Mouse (Mus musculus) heart, adult 2 months (tissue): Measurements from ENCODE around the gene Galns. TPM values are rescaled to one million over a fixed set of nuclear protein-coding genes. Genes with fewer than 3 reads are reported as not detected.

Source experiments
- DNase-seq, 2 experiments: peaks; one replicate each; pipeline ENCODE4 v3.0.0; 2021
- H3K27ac ChIP-seq: fragments of 200-600 bp; 2 replicates; pipeline ENCODE4 v1.8.1; 2022
- H3K27me3 ChIP-seq: fragments of 200-500 bp; 2 replicates; pipeline ENCODE4 v1.6.1; 2012; ENCODE audit warnings: mild to moderate bottlenecking, low read length, inconsistent platforms, mixed read lengths; ENCODE audit not compliant: control insufficient read depth, insufficient read depth
- H3K36me3 ChIP-seq: fragments of 200-500 bp; 2 replicates; pipeline ENCODE4 v1.6.1; 2012; ENCODE audit warnings: low read length, inconsistent platforms; ENCODE audit not compliant: control insufficient read depth, insufficient read depth
- H3K4me1 ChIP-seq: fragments of 200-500 bp; 2 replicates; pipeline ENCODE4 v1.6.1; 2011; ENCODE audit warnings: low read length; ENCODE audit not compliant: control insufficient read depth, insufficient read depth
- H3K4me3 ChIP-seq: fragments of 200-600 bp; 2 replicates; pipeline ENCODE4 v1.8.1; 2022
- H3K79me2 ChIP-seq: fragments of 200-500 bp; replicated peaks from 2 replicates; pipeline ENCODE4 v1.6.1; 2012; ENCODE audit warnings: mild to moderate bottlenecking, inconsistent platforms, low read length, moderate library complexity, mixed read lengths; ENCODE audit not compliant: control insufficient read depth, insufficient read depth
- H3K9ac ChIP-seq: fragments of 200-500 bp; 2 replicates; pipeline ENCODE4 v1.6.1; 2012; ENCODE audit warnings: low read depth, mild to moderate bottlenecking, control low read depth, inconsistent platforms, low read length, mixed read lengths
- CTCF ChIP-seq: fragments of 200-600 bp; IDR thresholded peaks from 2 replicates; pipeline ENCODE4 v1.8.1; 2022; ENCODE audit warnings: antibody characterized with exemption, mild to moderate bottlenecking, moderate library complexity
- EP300 ChIP-seq: fragments of 200-500 bp; IDR thresholded peaks from 2 replicates; pipeline ENCODE4 v1.6.1; 2011; ENCODE audit warnings: low read depth, low read length, control low read depth; ENCODE audit not compliant: insufficient read depth
- POLR2A ChIP-seq: fragments of 200-500 bp; IDR thresholded peaks from 2 replicates; pipeline ENCODE4 v1.6.1; 2011; ENCODE audit warnings: mild to moderate bottlenecking, low read depth, low read length, control low read depth; ENCODE audit not compliant: insufficient read depth
- WGBS: fragments of 180-500 bp; shearing (Covaris S2); methylation state at CpG from one replicate; pipeline ENCODE4 v1.1.7; 2018; 5-methylcytosine and 5-hydroxymethylcytosine counted together
- intact Hi-C: fragments of 180-260 bp; cut with DNase I; formaldehyde crosslinking; loops from one replicate; pipeline ENCODE4 v1.15.1; 2025
- polyA plus RNA-seq: library from polyadenylated mRNA; depleted of rRNA; stranded (reverse); fragments of >200 nt; gene quantifications from 2 replicates; pipeline ENCODE4 v1.2.3, GENCODE M21; 2012
- total RNA-seq, 2 experiments: library from RNA; stranded (reverse); gene quantifications; 2 replicates each; pipeline ENCODE4 v1.2.3; 2021

Galns gene
- total and polyA plus RNA-seq, 3 experiments, result 3.1 to 5.0 (median 3.2) TPM

- H3K79me2 ChIP-seq, result no peaks in the 10 kb centered on the region
- 53% methylated on average over 6 of the region's 6 CpGs for WGBS
- peaks cover 6% of the 10 kb centered on the region; the same call in 1 of the 2 replicates for H3K4me1 ChIP-seq
Observed at GRCm38 (mm10) chr8:122644175-122644954, 33.1 kb upstream of the Galns start.

GRCm38 (mm10) chr8:122642071-122642470 lies 30.8 kb upstream of the Galns start:
- H3K4me1 ChIP-seq, result peaks cover 11% of the 10 kb centered on the region

More at GRCm38 (mm10) chr8:122644175-122644954, 33.1 kb upstream of the Galns start:
- Histone ChIP-seq H3K36me3 (no peaks in the 10 kb centered on the region), H3K4me3 (no peak overlapping the region), H3K9ac (no peak overlapping the region), H3K27me3 (no peaks in the 10 kb centered on the region), H3K27ac (no peak overlapping the region)
- TF ChIP-seq EP300, result no peak
- TF ChIP-seq CTCF, result no peak
- no peak for TF ChIP-seq POLR2A
- intact Hi-C loops, result no loop called here
- DNase-seq, result no peak

DNA sequence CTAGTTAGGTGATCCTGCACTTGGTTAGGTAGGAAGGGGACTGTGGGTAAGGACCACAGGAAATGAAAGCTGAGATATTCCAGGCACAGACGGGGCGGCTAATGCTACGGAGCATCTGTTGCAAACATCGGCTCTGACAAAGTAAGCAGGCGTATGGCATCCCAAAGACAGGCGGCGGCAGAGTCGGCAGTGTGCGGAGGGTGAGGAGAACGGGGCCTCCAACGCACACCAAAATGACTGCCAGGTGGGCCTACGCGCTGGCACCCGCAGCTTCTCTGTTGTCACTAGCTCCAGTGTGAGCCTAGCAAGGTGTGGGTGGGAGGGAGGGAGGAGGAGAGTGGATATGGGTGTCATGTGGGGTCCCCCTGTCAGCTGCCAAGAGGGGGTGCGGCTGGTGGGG lies 30.1 kb upstream of the Galns start:
- H3K27me3 ChIP-seq, result no peaks in the 10 kb centered on the region
- H3K79me2 ChIP-seq, result no peaks in the 10 kb centered on the region
- no peak overlapping the region for H3K4me3 ChIP-seq
- WGBS, result 91% methylated on average over 15 of the region's 15 CpGs
- no peak for DNase-seq
- H3K36me3 ChIP-seq, result no peaks in the 10 kb centered on the region
- intact Hi-C loops, result loop anchor here (2.0 kb wide), 1 partner anchor 37 kb away; no protein-coding TSS in a partner anchor
- TF ChIP-seq EP300 (no peak), CTCF (no peak), POLR2A (no peak)
- no peak overlapping the region for H3K9ac ChIP-seq
- H3K27ac ChIP-seq, result no peak overlapping the region; the same call in 1 of the 2 replicates
- peaks cover 12% of the 10 kb centered on the region for H3K4me1 ChIP-seq

More at GRCm38 (mm10) chr8:122642071-122642470, 30.8 kb upstream of the Galns start:
- Histone ChIP-seq H3K27me3 (no peaks in the 10 kb centered on the region), H3K27ac (no peak overlapping the region; the same call in 1 of the 2 replicates), H3K9ac (no peak overlapping the region), H3K79me2 (no peaks in the 10 kb centered on the region), H3K36me3 (no peaks in the 10 kb centered on the region), H3K4me3 (no peak overlapping the region)
- WGBS, result 34% methylated on average over 9 of the region's 9 CpGs
- TF ChIP-seq POLR2A (no peak), EP300 (0 out of 2 replicates have a peak, but pooled peaks have one; percentile 5), CTCF (no peak)
- peak; percentile 66 to 77 for DNase-seq
- intact Hi-C loops, result no loop called here

DNA sequence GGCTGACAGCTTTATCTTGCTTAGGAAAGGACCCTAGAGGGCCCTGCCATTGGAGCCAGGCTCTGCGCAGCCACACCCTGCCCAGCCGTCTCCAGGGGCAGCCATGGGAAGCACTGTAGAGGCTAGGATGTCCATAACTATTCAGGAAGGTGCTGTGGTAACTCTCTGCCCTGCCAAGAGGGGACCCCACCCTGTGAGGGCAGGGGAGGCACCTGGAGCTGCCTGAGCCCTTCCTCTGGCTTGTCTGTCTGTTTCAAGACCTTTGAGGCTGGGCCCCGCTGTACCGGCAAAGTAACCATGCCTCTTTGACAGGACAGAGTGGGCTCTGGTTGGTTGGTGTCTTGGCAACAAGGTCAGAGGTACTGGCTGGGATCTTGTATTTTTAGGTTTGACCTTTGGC lies 29.6 kb upstream of the Galns start:
- intact Hi-C loops, result loop anchor here (2.0 kb wide), 1 partner anchor 38 kb away; no protein-coding TSS in a partner anchor
- no peak overlapping the region; the same call in 1 of the 2 replicates for H3K27ac ChIP-seq
- no peak overlapping the region for H3K4me3 ChIP-seq
- no peaks in the 10 kb centered on the region for H3K36me3 ChIP-seq
- TF ChIP-seq EP300, result no peak
- TF ChIP-seq CTCF, result no peak
- TF ChIP-seq POLR2A, result no peak
- H3K4me1 ChIP-seq, result peaks cover 10% of the 10 kb centered on the region
- no peaks in the 10 kb centered on the region for H3K79me2 ChIP-seq
- DNase-seq, result no peak
- no peak overlapping the region for H3K9ac ChIP-seq
- WGBS, result 85% methylated on average over 4 of the region's 4 CpGs
- no peaks in the 10 kb centered on the region for H3K27me3 ChIP-seq

- Histone ChIP-seq H3K79me2 (no peaks in the 10 kb centered on the region), H3K27ac (peak overlapping the region; percentile 57), H3K4me3 (no peak overlapping the region), H3K4me1 (peaks cover 10% of the 10 kb centered on the region), H3K9ac (no peak overlapping the region), H3K27me3 (no peaks in the 10 kb centered on the region), H3K36me3 (no peaks in the 10 kb centered on the region)
- TF ChIP-seq POLR2A, result no peak
- peak; percentile 45; the same call in 1 of the 2 replicates for TF ChIP-seq EP300
- peak; percentile 83 to 86 for DNase-seq
- intact Hi-C loops, result loop anchor here (2.0 kb wide), 1 partner anchor 39 kb away; no protein-coding TSS in a partner anchor
- WGBS, result 54% methylated on average over 16 of the region's 16 CpGs
Observed at GRCm38 (mm10) chr8:122639521-122640248, 28.4 kb upstream of the Galns start.

- no peaks in the 10 kb centered on the region for H3K79me2 ChIP-seq
- WGBS, result 88% methylated on average over 16 of the region's 16 CpGs
- no peaks in the 10 kb centered on the region for H3K27me3 ChIP-seq
- no peak overlapping the region for H3K9ac ChIP-seq
- peaks cover 10% of the 10 kb centered on the region for H3K4me1 ChIP-seq
- 0 out of 2 replicates have a peak overlapping the region, but pooled peaks have one; percentile 16 for H3K27ac ChIP-seq
- H3K4me3 ChIP-seq, result no peak overlapping the region
- DNase-seq, result no peak
- no peaks in the 10 kb centered on the region for H3K36me3 ChIP-seq
- intact Hi-C loops, result no loop called here
- TF ChIP-seq CTCF, result no peak
- TF ChIP-seq POLR2A, result no peak
- TF ChIP-seq EP300, result no peak
Observed at GRCm38 (mm10) chr8:122638601-122639000, 27.3 kb upstream of the Galns start.
